Mouse (Mus musculus): ENCODE results near the gene Rnf11.

- TF ChIP-seq CTCF (IDR thresholded peaks at IDR 0.05; ENCODE audit: borderline replicate concordance, control insufficient read depth, extremely low read depth, insufficient read depth, low read length, poor library complexity), result no peak
- TF ChIP-seq POLR2A (IDR thresholded peaks at IDR 0.05; ENCODE audit: control insufficient read depth, extremely low read depth, insufficient read depth, low read length, poor library complexity), result no peak
These were observed 73.7 kb downstream of the Rnf11 start for GRCm38 (mm10) chr4:109410681-109411376.

Data from thymus, adult 2 months (tissue).